12 mouse cellular contexts compared by ENCODE assay signal in the genomic region with DNA sequence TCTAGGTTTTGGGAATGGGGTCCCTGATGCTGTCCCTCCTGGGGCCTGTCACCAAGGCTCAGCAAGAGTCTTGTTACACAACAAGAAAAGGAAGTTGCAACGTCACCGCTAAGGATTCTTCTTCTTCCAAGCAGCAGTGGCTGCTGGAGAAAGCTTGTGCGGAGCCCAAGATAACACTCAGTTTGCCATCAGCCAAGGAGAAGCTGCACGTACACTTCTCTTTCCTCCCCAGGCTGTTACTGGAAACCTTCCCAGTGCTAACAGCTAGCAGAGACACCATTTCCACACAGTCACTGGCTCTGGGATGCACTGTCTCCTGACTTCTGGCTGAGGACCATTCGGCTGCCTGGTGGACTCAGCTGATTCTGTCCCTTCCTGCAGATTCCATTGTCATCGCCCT. TPM values are rescaled to one million over a fixed set of nuclear protein-coding genes. Genes with fewer than 3 reads are reported as not detected.
A peak's percentile ranks its signal among the peaks of the same experiment; 100 is the strongest.
DNase-seq lines count a peak whose midpoint lies in the region; ATAC-seq lines count a peak whose summit lies in the region.
"Had no signal": no experiment of that assay in that cellular context is flagged by ENCODE, and none has a peak within 500 bp of the region (broad histone marks: within the 10 kb centered on the region; RNA-seq: fewer than 3 reads in every experiment).

No protein-coding gene starts in this region.

- no peaks in the 10 kb centered on the region for H3K27me3 ChIP-seq in heart, embryonic 14.5 days (ENCODE audit: control insufficient read depth, insufficient read depth, low read length)
- H3K27me3 ChIP-seq in liver, embryonic 16.5 days (ENCODE audit: control insufficient read depth, insufficient read depth, low read depth, low read length) = no peaks in the 10 kb centered on the region
- H3K27me3 ChIP-seq in forebrain, embryonic 13.5 days = no peaks in the 10 kb centered on the region
- H3K27me3 ChIP-seq: liver, embryonic 15.5 days; neural tube, embryonic 12.5 days had no signal

- no peak overlapping the region for H3K4me3 ChIP-seq in heart, embryonic 14.5 days (ENCODE audit: control insufficient read depth in 1 of 2, insufficient read depth in 1 of 2, low read depth in 1 of 2, low read length in 2 of 2)
- no peak overlapping the region for H3K4me3 ChIP-seq in liver, embryonic 16.5 days (ENCODE audit: low read depth, low read length)
- no peak overlapping the region for H3K4me3 ChIP-seq in forebrain, embryonic 13.5 days
- H3K4me3 ChIP-seq: liver, embryonic 15.5 days; neural tube, embryonic 12.5 days had no signal

- no peaks in the 10 kb centered on the region for H3K9me3 ChIP-seq in heart, embryonic 14.5 days (ENCODE audit: control insufficient read depth, low read length)
- no peaks in the 10 kb centered on the region for H3K9me3 ChIP-seq in liver, embryonic 16.5 days (replicated peaks; ENCODE audit: control insufficient read depth, low read length)
- no peaks in the 10 kb centered on the region for H3K9me3 ChIP-seq in forebrain, embryonic 13.5 days (replicated peaks)
- H3K9me3 ChIP-seq: liver, embryonic 15.5 days; neural tube, embryonic 12.5 days had no signal

- peak overlapping the region; percentile 12 to 42; a peak in 2 of 4 replicates for H3K27ac ChIP-seq in heart, embryonic 14.5 days (replicated peaks in 1 of 2; ENCODE audit: control insufficient read depth in 1 of 2, insufficient read depth in 1 of 2, low read depth in 2 of 2, low read length in 2 of 2)
- 0 out of 2 replicates have a peak overlapping the region, but pooled peaks have one; percentile 29 for H3K27ac ChIP-seq in liver, embryonic 16.5 days (ENCODE audit: low read length)
- no peak overlapping the region for H3K27ac ChIP-seq in forebrain, embryonic 13.5 days
- H3K27ac ChIP-seq: liver, embryonic 15.5 days; neural tube, embryonic 12.5 days had no signal

- peak; percentile 44 for ATAC-seq in heart, embryonic 14.5 days (ENCODE audit: insufficient number of reproducible peaks, insufficient read depth, low FRiP score, low read depth)
- ATAC-seq in liver, embryonic 16.5 days (ENCODE audit: low read depth) = no peak
- no peak for ATAC-seq in forebrain, embryonic 13.5 days

- peaks cover 23% of the 10 kb centered on the region for H3K36me3 ChIP-seq in heart, embryonic 14.5 days (ENCODE audit: control insufficient read depth, insufficient read depth, low read length)
- peaks cover 16% of the 10 kb centered on the region for H3K36me3 ChIP-seq in liver, embryonic 16.5 days (ENCODE audit: control insufficient read depth, insufficient read depth)
- peaks cover 16% of the 10 kb centered on the region for H3K36me3 ChIP-seq in forebrain, embryonic 13.5 days (ENCODE audit: poor library complexity, severe bottlenecking)

- WGBS in heart, embryonic 14.5 days = 58% methylated on average over 6 of the region's 6 CpGs
- 38% methylated on average over 6 of the region's 6 CpGs for WGBS in liver, embryonic 16.5 days (ENCODE audit: insufficient replicate concordance)
- 91% methylated on average over 6 of the region's 6 CpGs for WGBS in forebrain, embryonic 13.5 days

- peak; percentile 12 for DNase-seq in kidney, adult 9 months
- no peak for DNase-seq in kidney, adult 8-10 months
- DNase-seq in adipocyte (ENCODE audit: low spot score) = peak; percentile 73
- DNase-seq in thymus, postnatal 0 days (ENCODE audit: low spot score) = no peak
- no peak for DNase-seq in cerebellum, adult 8-10 months
- DNase-seq: gastrocnemius, postnatal 25 days had no signal

- H3K4me1 ChIP-seq in heart, embryonic 14.5 days (ENCODE audit: control insufficient read depth in 2 of 2, insufficient read depth in 2 of 2, low read length in 2 of 2) = peaks cover 30 to 37% of the 10 kb centered on the region in 2 experiments
- H3K4me1 ChIP-seq in liver, embryonic 16.5 days (ENCODE audit: control insufficient read depth, low read depth, low read length) = peaks cover 20% of the 10 kb centered on the region
- H3K4me1 ChIP-seq in forebrain, embryonic 13.5 days = no peaks in the 10 kb centered on the region

- no peak overlapping the region for H3K4me2 ChIP-seq in heart, embryonic 14.5 days (ENCODE audit: low read length)
- H3K4me2 ChIP-seq in liver, embryonic 16.5 days (ENCODE audit: low read depth, low read length) = no peak overlapping the region
- H3K4me2 ChIP-seq in forebrain, embryonic 13.5 days = no peak overlapping the region
- H3K4me2 ChIP-seq: liver, embryonic 15.5 days; neural tube, embryonic 12.5 days had no signal

- no peak overlapping the region for H3K9ac ChIP-seq in heart, embryonic 14.5 days (ENCODE audit: low read length)
- no peak overlapping the region for H3K9ac ChIP-seq in liver, embryonic 16.5 days (ENCODE audit: low read depth, low read length)
- no peak overlapping the region for H3K9ac ChIP-seq in forebrain, embryonic 13.5 days
- H3K9ac ChIP-seq: liver, embryonic 15.5 days; neural tube, embryonic 12.5 days had no signal

RNA-seq across cellular contexts. Expression of gene Mrap, which starts 9.1 kb away (rescaled TPM):
- polyA plus RNA-seq in heart, embryonic 14.5 days (2014; fragmentation: Nextera tagmentation; extraction: Ambion mirVana) = 37.6 and 38.2 TPM in 2 replicates
- 24.2 and 25.0 TPM in 2 replicates for polyA plus RNA-seq in liver, embryonic 16.5 days (2015; fragmentation: Nextera tagmentation; extraction: Ambion mirVana)
- 1.8 and 1.9 TPM in 2 replicates for polyA plus RNA-seq in thymus, postnatal 0 days (2015; fragmentation: Nextera tagmentation; extraction: Ambion mirVana)
- 0.18 TPM in 1 of 2 replicates, not detected in the other for polyA plus RNA-seq in forebrain, embryonic 13.5 days (2015; fragmentation: Nextera tagmentation; extraction: Ambion mirVana)
- polyA plus RNA-seq: kidney, embryonic 14.5 days; neural tube, embryonic 12.5 days had no signal

RNA-seq across cellular contexts. Expression of gene Mis18a, which starts 19.9 kb away (rescaled TPM):
- polyA plus RNA-seq in heart, embryonic 14.5 days (2014; fragmentation: Nextera tagmentation; extraction: Ambion mirVana) = 28.8 and 29.9 TPM in 2 replicates
- 29.6 and 39.1 TPM in 2 replicates for polyA plus RNA-seq in liver, embryonic 16.5 days (2015; fragmentation: Nextera tagmentation; extraction: Ambion mirVana)
- 94.3 and 99.2 TPM in 2 replicates for polyA plus RNA-seq in thymus, postnatal 0 days (2015; fragmentation: Nextera tagmentation; extraction: Ambion mirVana)
- 73.6 and 75.1 TPM in 2 replicates for polyA plus RNA-seq in forebrain, embryonic 13.5 days (2015; fragmentation: Nextera tagmentation; extraction: Ambion mirVana)

Comparison
In these comparisons a context has a peak if more than half of its experiments do, and no peak if none do; other contexts are left out.
1. DNase-seq: peak in kidney, adult 9 months (single experiment) and adipocyte (single experiment); none in kidney, adult 8-10 months (0 of 2), thymus, postnatal 0 days (single experiment) and cerebellum, adult 8-10 months (single experiment).